Mouse (Mus musculus): ENCODE results near the gene Gm40460.
"Not testable (repeated sequence)": the region's sequence is repeated elsewhere in the genome, so short reads cannot be mapped to it uniquely, and the experiment has no call there.

Gm40460 gene

GRCm38 (mm10) chr7:142240978-142241377 is at the start of gene Gm40460:
TSS of gene Gm40460 (minus strand) at chr7:142241078.
- DNase-seq (ENCODE audit: low spot score in 2 of 2): no peak

GRCm38 (mm10) chr7:142285910-142286612 is 45.2 kb upstream of the Gm40460 start:
- DNase-seq (ENCODE audit: low spot score in 2 of 2): not testable (repeated sequence)

- no peak for DNase-seq (ENCODE audit: low spot score in 2 of 2)
These were observed 44.4 kb upstream of the Gm40460 start for GRCm38 (mm10) chr7:142285130-142285835.

GRCm38 (mm10) chr7:142284615-142285080 is 43.8 kb upstream of the Gm40460 start:
- peak; percentile 78 to 85 for DNase-seq (ENCODE audit: low spot score in 2 of 2)

- DNase-seq (ENCODE audit: low spot score in 2 of 2): peak; percentile 42 to 55
These were observed 43.2 kb upstream of the Gm40460 start for GRCm38 (mm10) chr7:142284023-142284591.

GRCm38 (mm10) chr7:142282847-142283246 is 42.0 kb upstream of the Gm40460 start:
- not testable (repeated sequence) for DNase-seq (ENCODE audit: low spot score in 2 of 2)

- not testable (repeated sequence) for DNase-seq (ENCODE audit: low spot score in 2 of 2)
These were observed 38.4 kb upstream of the Gm40460 start for GRCm38 (mm10) chr7:142279291-142279690.

- DNase-seq (ENCODE audit: low spot score in 2 of 2): peak; percentile 19 to 30
These were observed 37.3 kb upstream of the Gm40460 start for GRCm38 (mm10) chr7:142278183-142278582.

GRCm38 (mm10) chr7:142274263-142274662 is 33.4 kb upstream of the Gm40460 start, which contains the start of gene Gm4559:
TSS of gene Gm4559 (minus strand) at chr7:142274363.
- DNase-seq (ENCODE audit: low spot score in 2 of 2): not testable (repeated sequence)

GRCm38 (mm10) chr7:142258254-142258653 is 17.4 kb upstream of the Gm40460 start, which contains the start of gene Gm2431:
TSS of gene Gm2431 (minus strand) at chr7:142258354.
- not testable (repeated sequence) for DNase-seq (ENCODE audit: low spot score in 2 of 2)

GRCm38 (mm10) chr7:142255517-142255916 is 14.6 kb upstream of the Gm40460 start:
- DNase-seq (ENCODE audit: low spot score in 2 of 2): peak in 1 of 2 experiments; percentile 7

GRCm38 (mm10) chr7:142249824-142250223 is 8.9 kb upstream of the Gm40460 start:
- DNase-seq (ENCODE audit: low spot score in 2 of 2): no peak

GRCm38 (mm10) chr7:142231540-142231939 is 9.3 kb downstream of the Gm40460 start:
- no peak for DNase-seq (ENCODE audit: low spot score in 2 of 2)

- DNase-seq (ENCODE audit: low spot score in 2 of 2): not testable (repeated sequence)
These were observed 11.0 kb downstream of the Gm40460 start, which contains the start of gene Krtap5-5 for GRCm38 (mm10) chr7:142229871-142230270. TSS of gene Krtap5-5 (minus strand) at chr7:142229971.

GRCm38 (mm10) chr7:142224518-142224917 is 16.4 kb downstream of the Gm40460 start:
- DNase-seq (ENCODE audit: low spot score in 2 of 2): no peak

GRCm38 (mm10) chr7:142212136-142212535 is 28.7 kb downstream of the Gm40460 start:
- DNase-seq (ENCODE audit: low spot score in 2 of 2): not testable (repeated sequence)

- DNase-seq (ENCODE audit: low spot score in 2 of 2): no peak
These were observed 29.3 kb downstream of the Gm40460 start, which contains the start of gene Gm7579 for GRCm38 (mm10) chr7:142211559-142211958. TSS of gene Gm7579 (plus strand) at chr7:142211859.

GRCm38 (mm10) chr7:142206891-142207290 is 34.0 kb downstream of the Gm40460 start:
- not testable (repeated sequence) for DNase-seq (ENCODE audit: low spot score in 2 of 2)

- no peak for DNase-seq (ENCODE audit: low spot score in 2 of 2)
These were observed 35.4 kb downstream of the Gm40460 start for GRCm38 (mm10) chr7:142205488-142205887.

GRCm38 (mm10) chr7:142201064-142201463 is 39.8 kb downstream of the Gm40460 start, which contains the start of gene Krtap5-3:
TSS of gene Krtap5-3 (plus strand) at chr7:142201364.
- no peak for DNase-seq (ENCODE audit: low spot score in 2 of 2)

GRCm38 (mm10) chr7:142198748-142199147 is 42.1 kb downstream of the Gm40460 start:
- no peak for DNase-seq (ENCODE audit: low spot score in 2 of 2)
